Mouse (Mus musculus) cerebellum, adult 8-10 months (tissue): ENCODE data around the gene Fgfbp3.
"Not testable (repeated sequence)": the region's sequence is repeated elsewhere in the genome, so short reads cannot be mapped to it uniquely, and the experiment has no call there.

ENCODE experiments used
- DNase-seq: peaks from one replicate; pipeline ENCODE4 v3.0.0; 2022

Fgfbp3 gene

DNA sequence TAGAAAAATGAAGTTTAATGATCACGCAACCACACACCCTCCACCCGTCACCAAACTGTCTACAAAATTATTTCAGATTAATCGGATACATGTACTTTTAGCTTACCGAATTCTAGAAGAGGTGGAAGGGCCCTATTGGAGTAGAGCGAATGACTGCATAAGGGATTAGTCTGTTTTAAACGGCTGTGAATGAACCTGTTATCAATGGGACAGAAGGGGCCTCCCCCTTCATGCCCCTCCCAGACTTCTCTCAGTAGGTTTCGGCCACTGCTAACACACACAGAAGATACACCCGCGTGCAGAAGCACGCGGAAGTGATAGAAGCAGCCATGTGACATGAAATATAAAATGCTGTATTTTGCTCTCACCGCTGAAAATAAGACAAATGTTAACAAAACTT, at the start of gene Fgfbp3:
Fgfbp3 (minus strand) TSS at position 150 of the 400 bp plus-strand sequence.
- DNase-seq = no peak

DNA sequence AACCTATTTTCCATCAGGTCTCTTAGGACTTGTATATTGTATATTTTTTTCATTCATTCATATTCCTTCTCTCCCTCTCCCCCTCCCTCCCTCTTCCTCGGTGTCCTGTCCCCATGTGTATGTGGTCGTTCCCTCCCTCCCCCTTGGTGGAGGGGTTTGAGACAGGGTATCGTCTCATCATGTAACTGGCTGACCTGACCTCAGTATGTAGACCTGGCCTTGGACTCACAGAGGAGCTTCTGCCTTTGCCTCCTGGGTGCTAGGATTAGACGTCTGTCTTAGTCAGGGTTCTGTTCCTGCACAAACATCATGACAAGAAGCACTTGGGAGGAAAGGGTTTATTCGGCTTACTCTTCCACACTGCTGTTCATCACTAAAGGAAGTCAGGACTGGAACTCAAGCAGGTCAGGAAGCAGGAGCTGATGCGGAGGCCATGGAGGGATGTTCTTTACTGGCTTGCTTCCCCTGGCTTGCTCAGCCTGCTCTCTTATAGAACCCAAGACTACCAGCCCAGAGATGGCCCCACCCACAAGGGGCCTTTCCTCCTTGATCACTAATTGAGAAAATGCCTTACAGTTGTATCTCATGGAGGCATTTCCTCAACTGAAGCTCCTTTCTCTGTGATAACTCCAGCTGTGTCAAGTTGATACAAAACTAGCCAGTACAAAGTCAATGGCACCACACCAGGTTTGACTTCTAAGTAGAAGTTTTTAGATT, 43.3 kb upstream of the Fgfbp3 start:
- not testable (repeated sequence) for DNase-seq

DNA sequence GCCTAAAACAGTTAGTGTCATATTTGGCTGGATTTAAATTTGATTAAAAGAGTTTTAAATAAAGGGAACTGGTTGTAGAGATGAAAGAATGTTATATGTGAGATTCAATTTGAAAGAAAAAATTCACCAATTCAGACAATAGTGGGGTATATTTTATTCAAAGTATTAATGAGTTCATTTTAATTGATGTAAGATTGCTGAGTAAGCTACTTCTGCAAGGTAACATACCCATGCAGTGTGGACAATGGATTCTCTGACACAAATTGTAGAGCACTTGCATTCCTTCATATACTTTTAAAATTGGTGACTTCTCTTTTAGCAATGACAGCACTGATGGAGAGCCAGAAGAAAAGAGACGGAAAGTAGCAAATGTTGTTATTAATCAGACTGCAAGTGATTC, 41.9 kb upstream of the Fgfbp3 start:
- no peak for DNase-seq

DNA sequence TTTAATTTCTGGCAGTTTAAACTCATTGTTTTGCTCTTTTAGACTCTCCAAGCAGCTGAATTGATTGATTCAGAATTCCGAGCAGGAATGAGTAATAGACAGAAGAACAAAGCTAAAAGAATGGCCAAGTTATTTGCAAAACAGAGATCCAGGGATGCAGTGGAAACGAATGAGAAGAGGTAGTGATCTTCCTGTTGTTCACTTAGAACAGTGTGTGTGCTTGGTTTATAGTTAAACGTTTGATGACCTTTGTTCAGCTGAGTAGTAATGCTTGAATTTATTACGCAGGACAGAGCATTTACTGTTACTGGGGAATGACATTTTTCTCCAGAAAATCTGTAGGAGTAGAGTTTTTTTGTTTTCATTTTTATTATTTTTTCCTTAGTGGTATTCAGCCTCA, 38.9 kb upstream of the Fgfbp3 start:
- DNase-seq = no peak

DNA sequence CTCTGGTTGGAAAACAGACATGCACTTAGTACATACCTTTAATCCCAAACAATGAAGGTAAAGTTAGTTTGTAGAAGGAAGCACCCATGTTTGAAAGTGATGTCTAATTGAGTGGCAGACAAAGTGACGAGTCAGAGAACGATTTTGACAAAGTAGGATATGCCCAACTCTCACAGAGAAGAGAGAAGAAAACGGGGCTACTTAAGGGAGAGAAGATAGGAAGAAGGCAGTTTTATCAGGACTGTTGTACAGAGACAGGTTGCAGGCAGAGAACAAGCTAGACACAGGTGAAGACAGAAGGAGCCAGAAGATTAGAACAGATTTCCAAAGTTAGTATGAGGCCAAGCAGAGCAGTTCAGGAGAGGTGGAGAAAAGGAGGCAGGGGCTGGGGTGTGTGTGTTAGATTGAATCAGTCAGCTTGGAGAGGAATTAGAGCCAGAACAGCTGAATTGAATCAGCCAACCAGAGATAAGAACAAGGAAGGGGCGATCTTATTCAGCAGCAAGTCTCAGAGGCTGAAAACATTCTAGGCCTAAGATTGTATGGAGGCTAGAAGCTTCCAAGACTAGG, 34.3 kb upstream of the Fgfbp3 start:
- DNase-seq = no peak

DNA sequence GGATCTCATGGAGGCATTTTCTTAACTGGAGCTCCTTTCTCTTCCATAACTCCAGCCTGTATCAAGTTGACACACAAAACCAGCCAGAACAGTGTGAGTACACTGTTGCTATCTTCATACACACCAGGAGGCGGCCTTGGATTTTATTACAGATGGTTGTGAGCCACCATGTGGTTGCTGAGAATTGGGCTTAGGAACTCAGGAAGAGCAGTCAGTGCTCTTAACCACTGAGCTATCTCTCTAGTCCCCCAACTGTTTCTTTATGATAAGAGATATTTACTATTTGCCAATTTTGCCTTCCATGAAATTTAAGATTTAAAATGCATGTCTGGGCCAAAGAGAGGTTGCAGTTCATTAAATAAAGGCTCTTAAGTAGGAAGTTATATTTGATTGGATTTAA, 20.6 kb upstream of the Fgfbp3 start:
- DNase-seq = no peak

DNA sequence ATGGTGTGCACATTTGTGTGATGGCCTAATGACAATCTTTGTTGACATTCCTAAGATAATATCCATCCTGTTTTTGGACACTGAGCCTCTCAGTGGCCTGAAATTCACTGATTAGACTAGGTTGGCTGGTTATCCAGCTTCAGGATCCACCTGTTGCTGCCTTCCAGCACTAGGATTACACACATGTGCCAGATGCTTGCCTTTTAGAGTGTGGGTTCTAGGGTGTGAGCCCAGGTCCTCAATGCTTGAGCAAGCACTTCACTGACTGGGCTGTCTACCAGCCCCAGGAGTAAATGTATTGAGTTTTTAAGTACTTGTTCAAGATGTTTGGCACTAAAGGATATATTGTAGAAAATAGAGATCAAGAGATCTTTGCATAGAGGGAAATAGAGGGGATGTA, 18.6 kb upstream of the Fgfbp3 start:
- no peak for DNase-seq

DNA sequence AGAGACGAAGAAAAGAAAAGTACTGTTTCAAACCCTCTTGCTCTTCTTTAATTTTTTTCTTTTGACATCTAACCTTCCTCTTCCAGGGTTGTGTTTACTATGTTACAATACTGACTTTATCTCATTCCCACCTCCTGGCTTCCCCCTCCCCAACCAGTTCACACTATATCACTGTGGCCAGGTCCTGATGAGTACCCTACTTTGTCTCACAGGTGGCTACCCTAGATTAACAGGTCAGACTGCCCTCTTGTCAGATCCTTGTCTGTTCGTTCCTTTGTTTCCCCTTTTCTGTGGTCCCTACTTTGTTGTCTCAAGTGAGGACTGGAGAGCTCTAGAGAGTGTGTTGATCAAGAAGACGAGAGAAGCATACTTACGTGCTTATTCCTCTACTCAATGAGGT, 16.9 kb upstream of the Fgfbp3 start:
- DNase-seq = no peak

DNA sequence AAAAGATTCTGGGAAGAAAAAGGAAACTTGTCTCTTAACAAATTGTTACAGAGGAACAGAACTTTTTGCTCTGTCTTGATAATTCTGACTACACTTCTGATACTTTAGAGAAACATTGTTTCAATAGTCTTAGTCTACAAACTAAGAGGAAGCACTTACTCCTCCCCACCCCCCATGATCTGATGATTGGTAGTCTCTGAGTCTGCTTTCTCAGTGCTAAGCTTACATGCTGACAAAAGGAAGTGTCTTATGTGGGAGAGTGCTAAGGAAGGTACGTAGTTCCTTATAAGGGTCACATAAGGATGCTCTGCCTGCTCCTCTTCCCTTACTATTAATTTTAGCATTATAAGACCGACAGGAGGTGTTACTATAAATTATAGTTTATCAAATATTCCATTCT, 13.2 kb upstream of the Fgfbp3 start:
- DNase-seq = no peak

DNA sequence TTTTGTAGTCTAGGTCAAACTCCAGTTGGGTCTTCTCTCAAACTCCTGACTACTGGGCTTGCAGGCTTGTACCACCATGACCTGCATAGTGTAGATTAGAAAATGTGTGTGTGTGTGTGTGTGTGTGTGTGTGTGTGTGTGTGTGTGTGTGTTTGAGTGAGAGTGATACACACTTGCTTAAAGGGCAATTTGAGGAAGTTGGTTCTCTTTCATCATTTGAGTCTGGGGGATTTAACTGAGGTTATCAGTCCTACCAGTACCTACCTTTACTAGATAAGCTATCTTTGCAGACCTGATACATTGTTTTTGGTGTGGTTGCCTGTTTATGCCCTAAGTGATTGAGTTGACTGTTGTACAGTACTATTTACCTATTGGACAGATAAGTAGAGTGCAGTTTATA, 12.7 kb upstream of the Fgfbp3 start:
- no peak for DNase-seq

DNA sequence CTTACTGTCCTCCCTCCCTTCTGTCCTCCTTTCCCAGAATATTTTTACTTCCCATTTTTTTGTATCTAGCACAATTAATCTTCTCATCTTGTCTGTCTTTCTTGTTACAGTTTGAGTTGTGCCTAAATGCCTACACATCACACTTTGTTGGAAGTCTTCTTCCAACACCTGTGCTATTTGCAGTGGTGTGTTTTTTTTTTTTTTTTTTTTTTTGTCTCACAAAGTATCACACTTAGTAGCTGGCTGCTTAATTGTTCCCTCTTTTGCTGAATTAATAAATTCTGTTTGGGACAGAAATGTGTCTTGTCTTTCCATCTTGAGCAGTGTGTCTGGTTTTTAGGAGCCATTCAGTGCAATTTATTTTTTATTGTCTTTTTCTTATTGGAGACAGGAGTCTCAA, 10.4 kb upstream of the Fgfbp3 start:
- DNase-seq = no peak

DNA sequence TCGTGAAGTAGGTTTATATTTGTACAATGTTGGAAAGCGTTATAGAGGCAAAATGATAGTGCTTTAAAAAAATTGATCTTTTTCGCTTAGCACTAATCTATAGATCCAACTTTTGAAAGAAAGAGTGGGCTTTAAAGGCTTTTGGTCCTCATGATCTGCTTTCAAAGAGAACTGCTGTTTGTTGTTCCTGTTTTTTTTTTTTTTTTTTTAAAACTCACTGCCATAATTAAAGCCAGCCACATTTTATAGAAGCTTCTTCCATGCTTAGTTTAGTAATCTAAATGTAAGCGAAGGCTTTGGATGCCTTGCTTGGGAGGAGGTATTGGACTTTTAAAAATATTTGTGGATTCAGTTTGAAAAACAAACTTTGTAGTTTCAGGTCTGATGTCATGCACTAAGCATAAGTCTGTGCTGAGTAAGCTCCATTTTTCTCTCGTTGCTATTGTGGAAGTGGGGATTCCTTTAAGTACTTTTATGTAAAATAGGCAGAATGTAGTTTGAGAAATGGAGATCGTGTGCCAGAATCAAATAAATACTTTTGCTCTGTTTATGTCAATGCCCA, 8.5 kb upstream of the Fgfbp3 start:
- no peak for DNase-seq

DNA sequence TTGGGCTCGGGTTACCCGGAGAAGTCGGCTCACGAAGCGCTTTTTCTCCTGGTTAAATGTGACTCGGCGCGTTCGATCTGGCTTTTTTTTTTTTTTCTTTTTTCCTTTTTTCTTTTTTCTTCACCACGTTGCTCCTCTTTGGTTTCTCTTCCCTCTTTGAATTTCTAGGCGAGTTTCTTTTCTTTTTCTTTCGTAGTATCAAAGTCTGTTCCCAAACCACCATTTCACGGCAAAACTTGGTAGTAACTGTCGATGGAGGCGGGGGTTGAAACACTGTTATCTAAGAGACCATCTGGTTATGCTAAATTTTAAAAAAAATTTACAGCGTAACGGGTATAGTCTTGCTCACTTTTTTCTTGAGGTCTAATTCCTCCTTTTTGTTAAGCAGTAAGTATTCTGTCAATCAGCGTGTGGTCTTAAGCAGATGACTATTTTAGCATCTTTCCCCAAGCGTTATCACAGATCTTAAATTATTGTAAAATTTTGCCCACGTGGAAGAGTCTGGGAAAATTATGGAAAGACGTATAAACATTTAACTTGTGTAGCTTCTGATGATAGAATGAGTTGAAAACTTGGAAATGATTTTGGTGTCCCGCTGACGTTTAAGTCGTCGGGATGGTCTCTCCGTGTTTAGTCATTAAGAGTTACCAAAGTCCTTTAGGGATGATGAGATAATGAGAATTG, 7.3 kb upstream of the Fgfbp3 start:
- no peak for DNase-seq

DNA sequence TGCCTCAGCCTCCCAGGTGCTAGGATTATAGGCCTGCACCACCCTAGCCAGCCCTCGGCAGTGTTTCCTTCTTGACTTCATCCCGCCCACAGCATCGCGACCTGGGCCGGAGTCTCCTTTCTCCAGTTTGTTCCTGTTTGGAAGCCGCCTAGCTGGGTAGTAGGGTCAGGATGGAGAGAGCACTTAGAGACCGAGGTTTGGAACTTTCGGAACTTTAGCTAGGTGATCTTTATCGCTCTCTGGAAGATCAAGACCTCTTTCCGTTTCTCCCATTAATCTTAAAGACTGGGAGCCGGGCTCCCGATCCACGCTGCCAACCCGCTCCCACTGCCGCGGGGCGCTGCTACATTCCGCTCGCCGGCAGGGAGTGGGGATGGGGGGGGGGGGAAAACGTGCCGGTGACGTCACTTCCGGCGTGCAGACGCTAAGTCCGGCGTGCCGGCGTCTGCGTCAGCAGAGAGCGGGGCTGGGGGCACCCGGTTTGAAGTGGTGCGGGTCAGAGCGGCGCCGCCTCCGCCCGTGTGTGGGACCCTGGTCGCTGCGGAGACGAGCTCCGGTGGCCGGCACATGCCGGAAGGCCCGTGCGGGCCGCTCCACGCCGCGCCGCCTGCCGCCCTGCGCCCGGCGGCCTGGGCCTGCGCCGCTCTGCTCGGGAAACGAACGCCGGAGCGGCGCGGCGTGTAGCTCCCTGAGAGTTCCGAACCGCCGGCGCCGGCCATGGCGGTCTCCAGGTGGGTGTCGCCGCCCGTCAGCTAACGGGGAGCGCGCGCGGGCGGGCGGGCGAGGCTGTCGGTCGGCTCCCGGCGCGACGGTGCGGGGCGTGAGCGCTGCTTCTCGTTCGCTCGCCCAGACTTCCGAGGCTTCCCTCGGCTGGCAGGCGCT, 6.5 kb upstream of the Fgfbp3 start, which contains the start of gene Btaf1:
Btaf1 (plus strand) TSS at position 409 of the 882 bp plus-strand sequence.
- DNase-seq = peak; percentile 88

DNA sequence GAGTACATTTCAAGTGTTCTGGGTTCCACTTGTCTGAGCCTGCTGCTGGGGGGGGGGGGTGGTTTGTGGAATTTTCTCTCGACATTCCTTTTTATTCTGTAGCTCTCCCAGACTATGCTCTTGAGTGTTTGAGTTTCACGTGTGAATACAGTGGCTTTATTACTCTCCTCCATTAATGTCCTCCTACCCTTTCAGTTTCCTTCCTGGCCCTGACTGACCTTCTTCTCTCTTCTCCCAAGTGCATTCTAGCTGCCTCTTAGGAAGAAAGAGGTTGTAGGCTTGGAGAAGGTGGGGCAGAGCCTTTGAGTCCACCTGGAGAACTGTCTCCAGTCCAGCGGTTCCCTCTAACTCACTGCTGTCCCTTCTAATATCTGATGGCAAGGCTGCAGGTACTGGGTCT, 3.5 kb upstream of the Fgfbp3 start:
- no peak for DNase-seq

DNA sequence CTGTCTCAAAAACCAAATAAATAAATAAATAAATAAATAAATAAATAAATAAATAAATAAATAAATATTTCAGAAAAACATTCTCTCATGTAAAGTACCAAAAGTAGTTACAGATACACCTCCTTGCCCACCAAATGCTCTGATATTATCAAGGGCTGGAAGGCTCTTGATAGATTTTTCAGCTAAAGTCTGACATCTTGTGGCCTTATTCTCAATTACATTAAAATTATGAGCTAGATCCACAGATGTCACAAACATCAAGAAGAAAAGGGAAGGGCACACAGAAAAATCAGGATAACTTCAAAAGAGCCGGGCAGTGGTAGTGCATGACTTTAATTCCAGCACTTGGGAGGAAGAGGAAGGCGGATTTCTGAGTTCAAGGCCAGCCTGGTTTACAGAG, 2.6 kb upstream of the Fgfbp3 start:
- DNase-seq = no peak

DNA sequence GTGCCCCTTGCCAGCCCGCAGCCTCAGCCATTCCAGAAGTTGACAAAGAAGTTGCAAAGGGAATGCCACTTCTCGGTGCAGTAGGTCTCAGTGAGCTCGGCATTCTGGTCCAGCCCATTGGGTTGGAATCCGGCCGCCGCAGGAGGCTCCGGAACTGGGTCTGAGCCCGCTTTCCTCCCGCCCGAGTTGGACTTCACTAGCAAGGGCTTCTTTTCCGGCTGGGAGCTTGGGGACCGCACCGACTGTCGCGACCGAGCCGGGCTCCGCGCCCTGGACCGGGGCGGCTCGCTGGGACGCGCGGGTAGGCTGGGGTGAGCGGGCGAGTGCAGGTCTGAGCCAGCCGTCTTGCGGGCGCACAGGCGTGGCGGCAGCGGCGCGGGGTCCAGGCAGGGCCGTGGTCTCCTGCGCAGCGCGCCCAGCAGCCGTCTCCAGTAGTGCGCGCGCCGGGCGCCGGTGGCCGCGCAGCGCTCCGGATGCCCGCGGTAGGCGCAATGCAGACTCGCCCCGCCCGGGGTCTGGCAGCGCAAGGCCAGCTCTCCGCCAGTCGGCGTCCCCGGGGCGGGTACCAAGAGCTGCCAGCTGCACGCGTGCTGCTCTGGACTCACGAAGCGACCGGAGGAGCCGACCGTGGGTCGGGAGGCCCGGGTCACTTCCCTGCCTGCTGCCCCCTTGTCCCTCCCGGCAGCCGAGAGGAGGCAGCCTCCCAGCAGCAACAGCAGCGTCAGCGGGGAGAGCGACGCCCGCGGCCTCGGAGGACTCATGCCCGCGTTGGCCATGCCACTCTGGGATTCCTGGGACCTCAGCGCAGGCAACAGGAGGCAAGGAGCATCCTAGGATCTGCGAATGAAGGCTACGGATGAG, 744 bp downstream of the Fgfbp3 start:
- peak; percentile 88 for DNase-seq

DNA sequence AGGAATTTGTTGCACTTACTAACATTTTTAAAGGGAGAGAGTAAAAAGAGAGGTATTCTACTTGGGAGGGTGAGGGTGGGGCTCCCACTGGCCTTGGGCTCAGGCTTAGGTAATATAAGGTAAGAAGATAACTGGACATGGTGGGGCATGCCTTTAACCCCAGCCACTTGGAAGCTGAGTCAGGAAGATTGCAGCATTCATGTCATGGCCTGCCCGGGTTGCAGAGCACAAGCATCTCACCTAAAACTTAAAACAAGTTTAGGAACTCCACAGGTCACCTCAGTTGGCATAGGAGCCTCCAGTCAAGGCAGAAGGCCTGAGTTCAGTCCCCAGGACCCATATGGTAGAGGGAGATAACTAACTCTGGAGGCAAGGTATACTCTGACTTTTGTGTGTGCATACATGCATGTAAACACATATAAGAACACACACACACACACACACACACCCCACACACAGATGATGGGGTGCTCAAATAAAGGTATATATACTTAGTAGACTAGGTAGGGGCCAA, 2.5 kb downstream of the Fgfbp3 start:
- no peak for DNase-seq

DNA sequence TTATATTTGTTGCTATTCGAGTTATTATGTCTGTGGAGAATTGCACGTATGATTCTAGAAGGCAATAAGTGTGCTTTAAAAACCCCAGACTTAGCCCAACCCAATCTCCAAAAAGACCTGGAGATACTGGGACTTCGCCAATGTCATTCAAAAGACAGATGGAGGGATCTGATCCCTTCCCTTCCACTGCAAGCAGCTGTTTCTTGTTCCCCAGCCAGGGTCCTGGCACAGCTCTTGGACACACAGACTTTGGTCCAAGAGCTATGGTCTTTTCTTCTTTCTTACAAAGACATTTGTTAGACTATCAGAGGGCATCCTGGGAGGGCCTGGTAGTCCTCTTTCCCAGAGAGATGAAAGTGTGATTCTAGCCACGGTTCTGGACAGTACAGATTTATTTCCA, 3.2 kb downstream of the Fgfbp3 start:
- DNase-seq = no peak

DNA sequence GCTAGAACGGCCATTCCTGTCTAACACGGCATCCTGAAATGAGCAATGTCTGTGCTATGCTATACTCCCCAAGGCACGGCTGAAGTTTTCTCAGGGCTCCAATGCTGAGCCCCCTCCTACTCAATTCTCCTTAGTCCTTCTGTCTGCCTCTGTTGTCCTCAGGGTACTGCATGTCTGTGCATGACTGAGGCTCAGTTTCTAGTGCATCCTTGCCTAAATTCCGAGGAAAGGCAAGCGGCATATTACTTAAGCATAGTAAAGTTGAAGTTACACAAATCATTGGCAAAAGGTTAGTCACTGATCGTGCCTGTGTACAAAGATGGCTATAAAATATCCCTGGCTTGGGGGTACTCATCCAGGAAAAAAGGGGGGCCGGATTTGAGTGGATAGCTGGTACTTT, 6.4 kb downstream of the Fgfbp3 start:
- no peak for DNase-seq

DNA sequence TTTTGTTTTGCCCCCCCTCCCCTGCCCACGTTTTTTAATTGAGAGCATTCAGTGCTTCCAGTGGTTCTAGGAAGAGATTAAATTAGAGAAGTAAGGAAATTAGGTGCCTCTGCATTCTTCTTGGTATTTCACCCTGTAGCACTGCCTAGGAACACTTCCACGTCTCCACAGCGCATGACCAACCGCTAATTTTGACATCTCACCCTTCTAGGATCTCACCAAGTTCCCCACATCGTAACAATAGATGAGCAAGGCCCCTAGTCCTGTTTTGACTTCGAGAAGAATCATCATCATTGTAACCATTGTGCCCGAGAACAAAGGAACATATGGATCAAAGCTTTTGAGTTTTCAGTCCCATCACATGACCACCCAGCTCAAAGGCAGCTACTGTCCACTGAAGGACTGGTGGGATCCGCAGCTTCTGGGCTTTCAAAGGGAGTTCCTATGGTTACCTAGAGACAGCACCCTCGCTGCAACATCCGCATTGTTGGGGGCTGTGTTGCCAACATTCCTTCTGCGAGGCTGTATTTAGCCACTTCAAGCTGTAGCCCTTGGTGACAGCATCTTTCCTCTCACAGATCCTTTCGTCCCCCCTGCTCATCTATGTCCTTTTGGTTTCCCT, 8.9 kb downstream of the Fgfbp3 start:
- no peak for DNase-seq
